ENCODE assay signal across 8 mouse cellular contexts in the genomic region with DNA sequence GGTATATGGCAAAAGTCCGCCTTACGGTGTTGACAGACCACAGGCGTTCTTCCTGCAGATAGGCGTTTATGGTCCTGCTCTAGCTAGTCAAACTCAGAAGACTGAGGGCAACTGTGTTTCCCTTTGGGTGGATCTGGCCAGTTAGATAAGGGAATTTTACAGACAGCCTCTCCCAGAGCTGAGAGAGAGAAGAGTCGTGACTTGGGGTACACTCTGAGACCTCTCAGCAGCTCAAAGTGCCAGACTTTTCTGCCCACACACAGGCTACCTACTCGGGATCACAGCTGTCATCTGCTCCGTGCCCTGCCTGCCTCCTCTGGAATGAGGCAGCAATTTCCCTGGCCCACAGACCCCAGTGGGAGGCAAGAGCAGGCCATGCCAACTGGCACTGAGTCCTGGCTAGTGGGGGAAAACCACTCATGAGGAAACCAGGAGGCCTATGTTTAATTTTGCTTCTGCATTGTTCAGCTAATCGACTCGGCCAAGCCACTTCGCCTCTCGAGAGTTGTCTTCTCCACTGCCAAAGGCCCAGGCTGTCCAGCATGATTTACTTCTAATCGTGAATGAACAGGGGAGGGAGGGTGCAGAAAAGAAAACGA. TPM values are rescaled to one million over a fixed set of nuclear protein-coding genes. Genes with fewer than 3 reads are reported as not detected.
DNase-seq lines count a peak whose midpoint lies in the region.

No protein-coding gene starts in this region.

- peak; percentile 49 for DNase-seq in adrenal gland, postnatal 10 days
- DNase-seq in adrenal gland, adult 18-20 months (ENCODE audit: low spot score in 2 of 2) = no peak
- peak; percentile 11 for DNase-seq in right cerebral cortex, adult 18-20 months
- no peak for DNase-seq in right cerebral cortex, postnatal 14 days
- DNase-seq in heart, adult 11 months = peak; percentile 95
- peak; percentile 22 to 29 for DNase-seq in kidney, adult 8-10 months
- DNase-seq in lung, postnatal 4 days = peak; percentile 19 to 37
- no peak for DNase-seq in spleen, adult 12 weeks (ENCODE audit: low spot score)

RNA-seq across cellular contexts. Expression of gene Slc2a1, which starts 31.3 kb away (rescaled TPM):
- total RNA-seq in adrenal gland, postnatal 10 days (2021) = 10 to 100 TPM in 1 of 2 experiments, 1 to 10 TPM in 1; 9.1 to 12.9 TPM
- 10 to 100 TPM; 20.9 to 29.3 TPM for total RNA-seq in adrenal gland, adult 18-20 months (2021)

Comparison
In these comparisons a context has a peak if more than half of its experiments do, and no peak if none do; other contexts are left out.
1. DNase-seq: peak in adrenal gland, postnatal 10 days (single experiment), right cerebral cortex, adult 18-20 months (single experiment), heart, adult 11 months (single experiment), kidney, adult 8-10 months (2 of 2) and lung, postnatal 4 days (2 of 2); none in adrenal gland, adult 18-20 months (0 of 2), right cerebral cortex, postnatal 14 days (single experiment) and spleen, adult 12 weeks (single experiment).